ENCODE assay signal across 21 mouse cellular contexts in genomic region chr12:25254716-25255115, GRCm38 (mm10).
A peak's percentile ranks its signal among the peaks of the same experiment; 100 is the strongest.
DNase-seq lines count a peak whose midpoint lies in the region; ATAC-seq and TF ChIP-seq lines count a peak whose summit lies in the region.
"Had no signal": no experiment of that assay in that cellular context is flagged by ENCODE, and none has a peak within 500 bp of the region (broad histone marks: within the 10 kb centered on the region; RNA-seq: fewer than 3 reads in every experiment).

No protein-coding gene starts in this region.

- H3K27ac ChIP-seq in liver, postnatal 0 days (ENCODE audit: low read depth): peak overlapping the region; percentile 71; the same call in 1 of the 2 replicates
- H3K27ac ChIP-seq in small intestine, adult 2 months (ENCODE audit: insufficient read depth, low read depth, low read length): peak overlapping the region; percentile 40; the same call in 1 of the 2 replicates
- H3K27ac ChIP-seq: embryonic facial prominence, embryonic 12.5 days; heart, adult 2 months; hindbrain, embryonic 14.5 days; left cerebral cortex, adult 2 months; limb, embryonic 13.5 days; neural tube, embryonic 12.5 days; stomach, postnatal 0 days had no signal

- peak; percentile 53; the same call in 1 of the 2 replicates for TF ChIP-seq EP300 in liver, postnatal 0 days (IDR thresholded peaks at IDR 0.05; ENCODE audit: low read depth)

- H3K4me1 ChIP-seq in liver, postnatal 0 days (ENCODE audit: insufficient read depth): peaks cover 8% of the 10 kb centered on the region
- peaks cover 19% of the 10 kb centered on the region for H3K4me1 ChIP-seq in small intestine, adult 2 months (ENCODE audit: control insufficient read depth, insufficient read depth, insufficient read length, low read length)
- H3K4me1 ChIP-seq: embryonic facial prominence, embryonic 12.5 days; neural tube, embryonic 12.5 days had no signal

- intact Hi-C loops in left cerebral cortex, postnatal 36 days (cut with DNase I): no loop called here

- no peaks in the 10 kb centered on the region for H3K36me3 ChIP-seq in liver, postnatal 0 days (replicated peaks; ENCODE audit: insufficient read depth, low read length)
- no peaks in the 10 kb centered on the region for H3K36me3 ChIP-seq in small intestine, adult 2 months (ENCODE audit: control insufficient read depth, insufficient read depth, low read length)
- H3K36me3 ChIP-seq: embryonic facial prominence, embryonic 12.5 days; G1E; limb, embryonic 13.5 days; neural tube, embryonic 12.5 days had no signal

- ATAC-seq in liver, postnatal 0 days: peak; percentile 9; the same call in 1 of the 2 replicates
- ATAC-seq in granulocyte monocyte progenitor cell, adult 5-6 weeks (replicated peaks; ENCODE audit: poor library complexity, severe bottlenecking): peak; percentile 62
- no peak for ATAC-seq in megakaryocyte-erythroid progenitor cell, adult 5-6 weeks (replicated peaks; ENCODE audit: low FRiP score, low TSS enrichment, poor library complexity, severe bottlenecking)
- ATAC-seq: midbrain, embryonic 16.5 days had no signal

- no peak overlapping the region for H3K4me2 ChIP-seq in liver, postnatal 0 days (ENCODE audit: low read depth, low read length)
- H3K4me2 ChIP-seq: embryonic facial prominence, embryonic 12.5 days; hindbrain, embryonic 14.5 days; limb, embryonic 13.5 days; lung, embryonic 14.5 days; neural tube, embryonic 12.5 days had no signal

- H3K4me3 ChIP-seq in liver, postnatal 0 days (ENCODE audit: low read depth, low read length): no peak overlapping the region
- no peak overlapping the region for H3K4me3 ChIP-seq in small intestine, adult 2 months (ENCODE audit: low read depth, low read length)
- H3K4me3 ChIP-seq: embryonic facial prominence, embryonic 12.5 days; heart, adult 2 months; left cerebral cortex, adult 2 months; limb, embryonic 13.5 days; neural tube, embryonic 12.5 days had no signal

- no peak for TF ChIP-seq CTCF in liver, postnatal 0 days (IDR thresholded peaks at IDR 0.05; ENCODE audit: low read depth)
- TF ChIP-seq CTCF in small intestine, adult 2 months (IDR thresholded peaks at IDR 0.05; ENCODE audit: extremely low read depth, insufficient read length, insufficient replicate concordance, low read depth, low read length): no peak

- no peak for TF ChIP-seq POLR2A in small intestine, adult 2 months (IDR thresholded peaks at IDR 0.05; ENCODE audit: low read depth, low read length)

- DNase-seq in liver, postnatal 0 days: no peak
- DNase-seq in liver: no peak
- DNase-seq in left cerebral cortex, postnatal 36 days (ENCODE audit: low spot score in 2 of 2): no peak
- DNase-seq in heart, postnatal 4 days: no peak
- DNase-seq in layer of hippocampus, adult 11-12 months (ENCODE audit: low spot score): no peak
- DNase-seq: adrenal gland, postnatal 36 days; cerebellum, postnatal 36 days; heart, adult 2 months; kidney, adult 8-10 months; lung, embryonic 14.5 days had no signal

- 39% methylated on average over 6 of the region's 6 CpGs for WGBS in liver, postnatal 0 days (ENCODE audit: insufficient replicate concordance)
- 83% methylated on average over 6 of the region's 6 CpGs for WGBS in small intestine, adult 2 months

- H3K9ac ChIP-seq in liver, postnatal 0 days (replicated peaks): no peak overlapping the region
- H3K9ac ChIP-seq: embryonic facial prominence, embryonic 12.5 days; hindbrain, embryonic 14.5 days; limb, embryonic 13.5 days; lung, embryonic 14.5 days; neural tube, embryonic 12.5 days had no signal

- no peaks in the 10 kb centered on the region for H3K9me3 ChIP-seq in liver, postnatal 0 days (ENCODE audit: low read length)
- H3K9me3 ChIP-seq: embryonic facial prominence, embryonic 12.5 days; limb, embryonic 13.5 days had no signal

- no peaks in the 10 kb centered on the region for H3K27me3 ChIP-seq in liver, postnatal 0 days (ENCODE audit: insufficient read depth, low read length)
- H3K27me3 ChIP-seq in small intestine, adult 2 months (ENCODE audit: control insufficient read depth, insufficient read depth, low read length): no peaks in the 10 kb centered on the region
- H3K27me3 ChIP-seq: embryonic facial prominence, embryonic 12.5 days; limb, embryonic 13.5 days; neural tube, embryonic 12.5 days had no signal
